Mouse (Mus musculus) layer of hippocampus, adult 11-12 months (tissue): ENCODE measurements around the gene Taok3.

Experiments used
- DNase-seq: peaks from one replicate; pipeline ENCODE4 v3.0.0; 2022; ENCODE audit warnings: low spot score

Gene Taok3

GRCm38 (mm10) chr5:117303691-117304579, 184.0 kb downstream of the Taok3 start:
- DNase-seq = no peak

GRCm38 (mm10) chr5:117304947-117305346, 185.0 kb downstream of the Taok3 start:
- DNase-seq = peak; percentile 78

GRCm38 (mm10) chr5:117305754-117306153, 185.8 kb downstream of the Taok3 start:
- no peak for DNase-seq

- DNase-seq = no peak
These were observed 186.9 kb downstream of the Taok3 start for GRCm38 (mm10) chr5:117306826-117307225.

GRCm38 (mm10) chr5:117307699-117308098, 187.8 kb downstream of the Taok3 start:
- DNase-seq = peak; percentile 61

DNA sequence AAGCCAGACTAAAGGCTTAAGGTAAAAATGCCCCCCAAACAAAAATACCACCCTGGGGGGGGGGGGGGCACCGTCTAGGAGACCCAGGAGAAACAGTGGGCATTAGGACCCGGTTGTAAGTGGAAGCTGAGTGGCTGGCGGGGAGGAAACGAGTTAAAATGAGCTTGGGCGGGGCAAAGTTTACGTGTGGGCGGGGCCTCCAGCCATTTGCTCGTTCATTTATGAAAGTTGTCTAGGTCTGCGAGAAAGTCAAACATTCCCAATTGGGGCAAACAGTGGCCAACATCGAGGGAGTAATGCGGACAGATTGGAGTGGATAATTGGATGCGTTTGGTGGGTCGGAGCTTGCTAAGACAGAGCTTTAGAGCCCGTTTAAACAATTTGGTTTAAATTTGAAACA, 193.5 kb downstream of the Taok3 start:
- DNase-seq = no peak

GRCm38 (mm10) chr5:117313909-117314308, 194.0 kb downstream of the Taok3 start:
- no peak for DNase-seq

DNA sequence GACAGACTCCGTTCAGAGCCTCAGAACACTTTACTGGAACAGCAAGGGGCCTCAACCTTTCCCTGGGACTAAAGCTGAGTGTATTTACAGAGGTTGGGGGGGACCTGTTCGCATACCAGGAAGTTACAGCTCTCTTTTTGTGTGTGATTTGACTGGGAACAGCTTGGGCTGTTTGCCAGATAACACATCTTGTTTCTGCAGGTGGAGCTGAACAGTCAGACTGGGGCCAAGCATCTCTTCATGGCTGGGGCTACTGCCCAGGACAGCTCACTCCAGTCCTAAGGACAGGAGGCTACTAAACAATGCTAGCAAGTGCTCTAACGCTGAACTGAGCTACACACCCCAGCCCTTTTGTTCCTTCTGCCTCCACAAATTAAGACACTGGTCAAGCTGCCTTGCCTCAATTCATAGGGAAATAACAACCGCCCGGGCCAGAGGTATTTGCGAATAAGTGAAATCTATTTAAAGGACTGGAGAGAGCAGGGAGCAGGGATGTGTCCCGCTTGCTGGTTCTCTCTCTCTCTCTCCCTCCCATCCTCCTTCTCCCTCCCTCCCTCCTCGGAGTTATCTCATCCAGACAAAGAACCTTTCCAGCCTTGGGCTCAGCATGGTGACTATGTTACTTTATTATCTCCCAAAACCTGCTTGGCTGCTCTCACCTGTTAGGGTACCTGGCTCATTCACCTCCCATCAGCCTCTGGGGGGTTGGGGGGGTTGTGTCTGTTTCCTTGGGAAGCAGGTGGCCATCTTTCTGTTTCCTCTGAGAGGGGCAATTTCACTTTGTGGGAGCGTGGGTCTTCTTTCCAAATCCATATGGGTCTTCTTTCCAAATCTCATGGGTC, 194.9 kb downstream of the Taok3 start:
- DNase-seq = no peak

DNA sequence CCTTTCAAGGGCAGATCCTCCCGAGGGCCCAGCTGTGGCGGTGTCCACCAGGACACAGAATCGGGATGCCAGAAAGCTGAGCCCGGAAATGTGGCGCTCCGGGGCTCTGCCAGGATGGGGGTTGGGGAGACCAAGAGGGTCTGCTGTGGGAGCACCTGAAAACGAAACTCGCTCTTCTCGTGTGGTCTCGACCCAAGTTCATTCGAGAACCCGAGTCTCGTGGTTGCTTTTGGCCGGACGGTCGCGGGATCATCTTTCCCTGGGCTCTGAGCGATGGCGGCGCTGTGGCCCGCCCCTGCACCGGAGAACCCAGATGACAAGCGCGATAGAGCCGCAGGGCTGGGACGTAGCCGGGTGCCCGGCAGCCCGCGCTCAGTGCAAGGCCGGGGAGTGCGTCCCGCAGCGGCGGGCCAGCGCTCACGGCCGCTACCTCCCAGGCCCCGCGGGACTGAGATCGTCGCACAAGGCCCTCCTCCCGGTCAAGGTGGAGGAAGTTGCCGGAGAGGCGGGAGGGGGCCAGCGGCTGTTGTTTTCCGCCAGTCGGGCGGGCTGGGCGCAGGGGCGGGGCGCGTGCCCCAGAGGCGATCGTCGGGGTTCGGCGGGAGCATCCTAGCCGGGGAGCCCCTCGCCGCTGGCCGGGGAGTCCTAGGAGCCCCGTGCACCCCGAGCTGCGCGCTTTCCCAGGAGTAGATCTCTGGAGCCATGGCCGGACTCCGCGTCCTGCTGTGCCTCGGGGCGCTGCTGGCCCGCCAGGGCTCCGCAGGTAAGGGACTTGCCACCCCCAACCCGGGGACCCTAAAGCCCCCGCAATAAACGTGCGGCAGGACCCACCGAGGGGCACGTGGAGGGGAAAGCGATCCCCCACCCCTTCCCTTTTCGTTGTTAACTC, 199.1 kb downstream of the Taok3 start, which contains the start of gene Vsig10:
Gene Vsig10 (plus strand): TSS at position 343 of the 889 bp plus-strand sequence.
- DNase-seq = peak; percentile 43

- no peak for DNase-seq
These were observed 203.8 kb downstream of the Taok3 start for GRCm38 (mm10) chr5:117323751-117324150.
